ENCODE assay signal across 8 mouse cellular contexts in genomic region chr14:37134304-37135126, GRCm38 (mm10). TPM values are rescaled to one million over a fixed set of nuclear protein-coding genes. Genes with fewer than 3 reads are reported as not detected.
A peak's percentile ranks its signal among the peaks of the same experiment; 100 is the strongest.
DNase-seq lines count a peak whose midpoint lies in the region; ATAC-seq lines count a peak whose summit lies in the region.

No protein-coding gene starts in this region.

- peak; percentile 50 for ATAC-seq in common myeloid progenitor, adult 5-6 weeks (replicated peaks; ENCODE audit: low read depth, poor library complexity, severe bottlenecking)
- ATAC-seq in midbrain, embryonic 15.5 days (replicated peaks) = no peak

- 2% methylated on average over 40 of the region's 40 CpGs for WGBS in heart, embryonic 10.5 days
- 2% methylated on average over 40 of the region's 40 CpGs for WGBS in midbrain, embryonic 15.5 days

- peak; percentile 77 for DNase-seq in heart, embryonic 10.5 days (ENCODE audit: low spot score)
- no peak for DNase-seq in heart, postnatal 4 days
- DNase-seq in CD4-positive helper T cell, adult 2 months (ENCODE audit: low read depth, low spot score) = peak; percentile 77
- DNase-seq in induced T-regulatory cell, adult 2 months (ENCODE audit: low read depth) = peak; percentile 85
- no peak for DNase-seq in adrenal gland, adult 2 months
- DNase-seq in thymus, postnatal 25 days = no peak

- H3K4me2 ChIP-seq in midbrain, embryonic 15.5 days = peak overlapping the region; percentile 59

- H3K4me1 ChIP-seq in heart, embryonic 10.5 days = 0 out of 2 replicates have a peak, but pooled peaks cover 6% of the 10 kb centered on the region
- H3K4me1 ChIP-seq in midbrain, embryonic 15.5 days = peaks cover 13% of the 10 kb centered on the region

- no peaks in the 10 kb centered on the region for H3K9me3 ChIP-seq in heart, embryonic 10.5 days
- no peaks in the 10 kb centered on the region for H3K9me3 ChIP-seq in midbrain, embryonic 15.5 days

- peak overlapping the region; percentile 93 for H3K4me3 ChIP-seq in heart, embryonic 10.5 days
- H3K4me3 ChIP-seq in midbrain, embryonic 15.5 days = peak overlapping the region; percentile 99

- H3K27ac ChIP-seq in heart, embryonic 10.5 days = peak overlapping the region; percentile 95
- H3K27ac ChIP-seq in midbrain, embryonic 15.5 days = peak overlapping the region; percentile 84

- H3K27me3 ChIP-seq in heart, embryonic 10.5 days (ENCODE audit: insufficient read depth, poor library complexity, severe bottlenecking) = no peaks in the 10 kb centered on the region
- no peaks in the 10 kb centered on the region for H3K27me3 ChIP-seq in midbrain, embryonic 15.5 days (replicated peaks)

- peak overlapping the region; percentile 93 for H3K9ac ChIP-seq in midbrain, embryonic 15.5 days

- peaks cover 34% of the 10 kb centered on the region for H3K36me3 ChIP-seq in heart, embryonic 10.5 days
- peaks cover 19% of the 10 kb centered on the region for H3K36me3 ChIP-seq in midbrain, embryonic 15.5 days (replicated peaks)

RNA-seq across cellular contexts. Expression of gene Ghitm, which starts 0.6 kb away (rescaled TPM):
- polyA plus RNA-seq in heart, embryonic 10.5 days (2016; fragmentation: Nextera tagmentation; extraction: Ambion mirVana) = 295 and 362 TPM in 2 replicates
- total RNA-seq in heart, postnatal 4 days (2021) = 100 to 1,000 TPM; 375 to 382 TPM
- 111 and 123 TPM in 2 replicates for total RNA-seq in common myeloid progenitor, adult 5-6 weeks (2017)
- polyA plus RNA-seq in midbrain, embryonic 15.5 days (2015; fragmentation: Nextera tagmentation; extraction: Ambion mirVana) = 184 TPM in 2 replicates
- 100 to 1,000 TPM; 752 to 904 TPM for total RNA-seq in adrenal gland, adult 2 months (2021)
- 135 and 189 TPM in 2 replicates for polyA plus RNA-seq in adrenal gland, adult 2 months (2012; rRNA removed)

RNA-seq across cellular contexts. Expression of gene 2610528A11Rik, which starts 20.7 kb away (rescaled TPM):
- polyA plus RNA-seq in heart, embryonic 10.5 days (2016; fragmentation: Nextera tagmentation; extraction: Ambion mirVana) = 1.3 and 1.9 TPM in 2 replicates
- under 1 TPM in 1 of 2 experiments, not detected in 1; 0.36 TPM for total RNA-seq in heart, postnatal 4 days (2021)
- total RNA-seq in common myeloid progenitor, adult 5-6 weeks (2017) = 2.8 TPM in 1 of 2 replicates, not detected in the other
- not detected in 2 replicates for polyA plus RNA-seq in midbrain, embryonic 15.5 days (2015; fragmentation: Nextera tagmentation; extraction: Ambion mirVana)
- total RNA-seq in adrenal gland, adult 2 months (2021) = 1 to 10 TPM in 1 of 2 experiments, under 1 TPM in 1; 0.55 to 1.9 TPM
- polyA plus RNA-seq in adrenal gland, adult 2 months (2012; rRNA removed) = 0.16 and 0.22 TPM in 2 replicates

RNA-seq across cellular contexts. Expression of gene Cdhr1, which starts 36.4 kb away (rescaled TPM):
- 0.15 and 0.28 TPM in 2 replicates for polyA plus RNA-seq in heart, embryonic 10.5 days (2016; fragmentation: Nextera tagmentation; extraction: Ambion mirVana)
- total RNA-seq in heart, postnatal 4 days (2021) = under 1 TPM in 1 of 2 experiments, not detected in 1; 0.17 TPM
- not detected in 2 replicates for total RNA-seq in common myeloid progenitor, adult 5-6 weeks (2017)
- 2.3 and 2.6 TPM in 2 replicates for polyA plus RNA-seq in midbrain, embryonic 15.5 days (2015; fragmentation: Nextera tagmentation; extraction: Ambion mirVana)
- not detected for total RNA-seq in adrenal gland, adult 2 months (2021)
- 0.08 TPM in 1 of 2 replicates, not detected in the other for polyA plus RNA-seq in adrenal gland, adult 2 months (2012; rRNA removed)

Comparison
In these comparisons a context has a peak if more than half of its experiments do, and no peak if none do; other contexts are left out.
1. DNase-seq: peak in heart, embryonic 10.5 days (single experiment), CD4-positive helper T cell, adult 2 months (single experiment) and induced T-regulatory cell, adult 2 months (single experiment); none in heart, postnatal 4 days (single experiment), adrenal gland, adult 2 months (single experiment) and thymus, postnatal 25 days (single experiment).